Mouse (Mus musculus) c-Kit-positive CD71-positive TER-119-negative erythroid progenitor cells, embryonic 14.5 days (primary cell): Measurements from ENCODE around the gene Tns4.

Source experiments
- DNase-seq: peaks from one replicate; pipeline ENCODE4 v3.0.0-alpha.2; 2013; ENCODE audit warnings: low read depth

Tns4 gene

DNA sequence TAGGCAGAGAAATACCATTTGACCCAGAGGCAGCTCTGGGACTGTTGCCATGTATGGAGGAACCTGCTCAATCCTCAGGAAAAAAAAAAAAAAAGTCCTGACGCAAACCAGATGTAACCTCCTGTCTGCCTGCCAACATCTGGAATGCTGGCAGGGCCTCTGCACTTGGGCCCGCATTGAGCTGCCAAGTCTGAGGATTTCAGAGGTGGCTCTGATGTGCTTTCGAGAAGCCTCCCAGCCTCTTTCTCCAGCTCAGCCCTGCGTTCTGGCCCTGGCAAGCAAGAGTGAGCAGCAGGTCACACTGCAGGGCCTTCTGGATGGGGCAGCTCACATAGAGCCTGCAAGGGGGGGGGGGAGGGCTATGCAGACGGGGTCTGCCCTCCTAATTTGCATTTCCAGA lies 42.0 kb downstream of the Tns4 start:
- no peak for DNase-seq

DNA sequence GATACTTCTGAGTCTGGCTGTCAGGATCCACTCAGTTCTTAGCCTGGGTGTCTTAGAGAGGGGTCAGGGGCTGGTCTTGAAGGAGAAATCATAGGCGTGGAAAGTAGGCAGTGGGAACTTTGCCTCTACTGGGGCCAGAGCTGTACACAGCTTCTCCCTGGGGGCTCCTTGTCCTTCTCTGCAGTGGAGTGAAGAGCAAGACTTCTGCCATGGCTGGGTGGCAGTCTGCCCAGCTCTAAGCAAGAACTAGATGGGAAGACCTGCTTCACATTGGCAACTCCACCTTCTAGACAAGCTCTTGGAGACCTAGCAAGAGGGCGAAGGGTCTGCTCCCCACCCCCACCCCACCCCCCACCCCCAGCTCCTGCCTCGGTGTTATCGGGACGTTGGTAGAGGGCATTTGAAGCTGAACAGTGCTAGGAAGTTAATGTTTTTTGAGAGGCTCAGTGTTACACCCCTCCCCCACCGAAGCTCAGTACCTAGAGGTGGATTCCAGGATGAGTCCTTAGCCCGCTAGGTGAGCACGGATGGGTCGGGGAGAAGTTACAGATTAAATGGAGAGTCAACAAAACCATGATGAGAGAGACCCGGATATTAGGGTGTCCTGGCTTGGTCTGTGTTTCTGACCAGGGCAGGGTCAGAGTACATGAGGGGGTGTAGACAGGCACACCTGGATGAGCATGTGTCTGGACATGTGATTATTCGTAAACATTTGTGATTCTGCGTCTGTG lies 43.8 kb downstream of the Tns4 start:
- no peak for DNase-seq

DNA sequence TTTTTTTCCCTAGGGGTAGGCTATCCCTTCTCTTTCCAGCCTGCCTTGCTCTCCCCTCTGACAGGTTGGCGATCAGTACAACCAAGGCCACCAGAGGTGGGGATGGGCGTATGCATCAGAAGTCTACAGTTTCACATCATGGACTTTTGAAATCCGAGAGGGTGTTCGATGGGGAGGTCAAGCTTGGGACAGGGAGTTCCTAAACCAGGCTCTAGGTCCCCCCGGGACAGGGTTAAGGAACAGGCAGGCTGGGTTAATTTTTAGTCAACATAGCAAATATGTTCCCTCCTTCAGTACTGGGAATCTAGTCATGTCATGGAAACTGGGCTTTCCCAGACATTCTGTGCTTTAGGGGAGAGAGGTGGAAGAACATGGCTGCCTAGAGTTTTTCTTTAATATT lies 44.8 kb downstream of the Tns4 start:
- no peak for DNase-seq

DNA sequence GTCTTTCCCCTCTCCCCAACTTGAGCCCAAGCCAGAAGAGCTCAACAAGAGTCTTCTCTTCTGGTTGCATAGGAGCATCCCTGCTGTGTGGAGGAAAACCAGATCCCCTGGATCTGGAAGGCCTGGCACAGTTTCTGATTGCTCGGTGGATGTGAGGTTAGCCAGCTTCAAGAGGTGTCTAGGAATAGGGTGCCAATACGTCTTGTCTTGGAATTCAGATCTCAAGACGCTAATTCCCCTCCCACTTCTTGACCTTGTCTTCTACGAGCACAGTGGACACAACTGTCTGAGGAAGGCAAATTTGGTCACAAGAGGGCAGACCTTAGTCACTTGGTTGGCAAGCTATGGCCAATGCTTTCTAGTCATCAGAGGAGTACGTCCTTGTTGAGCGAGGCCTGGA lies 45.5 kb downstream of the Tns4 start:
- no peak for DNase-seq

DNA sequence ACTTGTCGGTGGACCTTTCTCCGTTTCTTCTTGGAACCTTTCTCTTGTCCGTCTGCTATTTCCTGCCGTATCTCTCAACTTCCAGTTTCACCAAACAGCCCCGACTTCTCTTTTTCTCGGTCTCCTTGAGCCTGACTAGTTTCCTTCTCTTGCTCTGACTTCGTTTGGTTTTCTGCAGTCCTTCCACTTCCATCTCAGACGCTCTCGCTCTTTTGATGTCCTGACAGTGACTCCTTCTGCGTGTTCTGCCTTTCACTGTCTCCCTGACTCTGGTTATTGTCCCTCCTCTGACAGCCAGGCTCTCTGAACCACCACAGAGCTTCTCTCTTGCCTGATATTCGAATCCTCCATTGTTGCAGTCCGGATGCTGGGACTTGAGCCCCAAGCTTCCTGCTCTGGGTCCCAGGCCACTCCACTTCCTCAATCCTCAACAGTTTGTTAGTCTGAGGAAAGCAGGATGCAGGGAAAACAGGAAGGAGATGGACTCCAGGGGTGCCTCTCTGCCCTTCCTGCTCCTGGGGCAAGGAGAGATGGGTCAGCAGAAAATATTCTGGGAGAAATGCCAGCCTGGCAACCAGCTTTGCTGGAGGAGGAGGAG lies 46.2 kb downstream of the Tns4 start:
- no peak for DNase-seq

DNA sequence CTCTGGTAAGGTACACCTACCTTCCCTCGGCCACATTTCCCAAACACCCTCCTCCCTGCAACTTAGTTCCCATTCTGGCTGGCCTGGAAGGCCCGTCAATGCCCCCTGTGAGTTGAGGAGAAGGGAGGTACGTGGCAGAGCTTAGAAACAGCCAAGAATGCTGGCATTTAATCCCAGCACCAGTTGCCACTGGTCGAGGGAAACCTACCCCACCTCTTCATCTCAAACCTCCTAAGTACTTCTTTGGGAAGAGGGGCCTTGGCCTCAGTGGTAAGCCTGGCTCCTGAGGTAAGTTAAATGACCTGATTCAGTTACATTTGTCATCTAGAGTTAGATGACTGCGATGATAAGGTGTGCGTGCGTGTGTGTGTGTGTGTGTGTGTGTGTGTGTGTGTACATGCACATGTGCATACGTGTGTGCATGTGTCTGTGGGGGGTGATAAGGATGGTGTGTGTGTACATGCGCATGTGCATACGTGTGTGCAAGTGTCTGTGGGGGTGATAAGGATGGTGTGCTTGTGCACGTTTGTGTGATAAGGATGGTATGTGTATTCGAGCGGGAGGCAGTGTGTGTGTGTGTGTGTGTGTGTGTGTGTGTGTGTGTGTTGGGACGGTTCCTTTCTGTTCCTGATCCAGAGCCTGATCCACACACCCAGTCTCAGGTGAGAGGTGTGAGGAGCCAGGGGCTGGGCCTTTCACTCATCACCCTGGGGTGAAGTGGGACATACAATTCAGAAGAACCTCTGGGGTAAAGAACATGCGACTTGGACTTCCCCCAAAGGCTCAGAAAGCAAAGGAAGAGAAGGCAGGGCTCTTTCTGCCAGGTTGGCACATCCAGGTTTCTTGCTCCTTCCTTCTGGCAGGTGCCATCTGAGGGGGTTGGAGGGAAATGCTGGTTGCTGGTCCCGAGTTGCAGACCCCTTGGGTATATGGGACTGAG lies 47.0 kb downstream of the Tns4 start:
- DNase-seq, result no peak

DNA sequence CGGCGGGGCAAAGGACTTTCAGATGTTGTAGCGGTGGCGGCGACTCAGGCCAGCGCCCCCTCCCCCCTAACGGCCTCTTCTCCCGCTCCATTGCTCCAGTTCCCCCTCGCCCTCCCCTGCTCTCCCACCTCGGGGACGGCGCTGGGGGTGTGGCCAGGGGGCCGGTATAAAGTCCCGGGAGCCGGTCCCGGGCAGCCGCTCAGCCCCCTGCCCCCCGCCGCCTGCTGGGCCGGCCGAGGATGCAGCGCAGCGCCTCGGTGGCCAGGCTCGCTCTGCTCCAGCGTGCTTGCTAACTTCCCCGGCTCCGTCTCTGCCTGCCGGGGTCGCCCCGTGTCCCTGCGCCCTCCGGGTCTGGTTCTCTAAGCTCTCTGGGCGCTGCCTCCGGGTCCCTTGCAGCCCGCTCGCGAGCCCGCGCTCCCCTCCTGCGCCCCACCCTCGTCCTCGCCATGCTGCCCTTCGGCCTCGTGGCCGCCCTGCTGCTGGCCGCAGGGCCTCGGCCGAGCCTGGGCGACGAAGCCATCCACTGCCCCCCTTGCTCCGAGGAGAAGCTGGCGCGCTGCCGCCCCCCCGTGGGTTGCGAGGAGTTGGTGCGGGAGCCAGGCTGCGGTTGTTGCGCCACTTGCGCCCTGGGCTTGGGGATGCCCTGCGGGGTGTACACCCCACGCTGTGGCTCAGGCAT lies 47.9 kb downstream of the Tns4 start, which contains the start of gene Igfbp4:
Gene Igfbp4, plus strand, starts transcription at position 194 of the 679 bp plus-strand sequence.
- no peak for DNase-seq

DNA sequence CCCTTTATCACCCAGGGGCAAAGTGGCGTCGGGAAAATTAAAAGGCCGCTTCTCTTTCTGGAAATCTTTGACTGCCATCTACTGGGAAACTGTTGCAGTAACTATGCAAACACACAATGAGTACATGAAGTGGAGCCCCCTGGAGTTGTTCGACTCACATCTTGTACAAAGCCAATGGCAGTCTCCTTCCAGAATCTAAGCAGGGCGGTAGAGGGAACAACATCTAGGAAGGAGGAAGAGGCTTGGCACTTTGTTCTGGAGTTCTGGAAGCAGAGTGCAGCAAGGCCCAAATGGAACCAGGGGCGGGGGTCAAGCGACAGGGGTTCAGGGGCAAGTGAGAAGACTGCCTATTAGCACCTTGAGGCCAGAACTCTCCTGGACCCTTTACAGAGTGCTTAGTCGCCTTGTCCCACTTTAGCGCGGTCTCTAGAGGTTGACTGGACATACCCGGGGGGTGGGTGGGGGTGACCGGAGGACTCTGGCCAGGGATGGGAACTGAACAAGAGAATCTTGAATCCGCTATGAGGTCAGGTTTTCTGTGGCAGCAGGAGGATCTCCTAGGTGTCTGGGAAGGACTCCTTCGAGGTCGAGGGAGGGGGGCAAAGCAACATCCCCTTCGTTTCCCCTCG lies 48.6 kb downstream of the Tns4 start:
- no peak for DNase-seq

DNA sequence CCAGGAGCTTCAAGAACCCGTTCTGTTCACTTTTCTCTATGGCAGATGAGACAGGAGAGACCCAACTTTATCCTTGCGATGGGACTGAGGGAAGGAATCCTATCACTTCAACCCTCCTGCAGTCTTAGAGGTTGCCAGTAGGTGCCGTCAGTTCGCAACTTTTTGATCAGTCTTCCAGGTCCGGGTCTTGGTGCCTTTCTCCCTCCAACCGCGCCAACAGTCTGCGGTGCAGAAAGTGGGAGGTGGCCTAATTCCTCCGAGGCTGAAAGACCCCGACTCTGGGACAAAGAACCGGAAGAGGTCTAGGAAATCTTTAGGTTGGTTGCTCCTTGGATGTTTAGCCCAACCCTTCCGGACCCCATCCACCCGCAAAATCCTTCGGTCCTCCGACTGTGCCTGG lies 49.3 kb downstream of the Tns4 start:
- peak; percentile 58 for DNase-seq

DNA sequence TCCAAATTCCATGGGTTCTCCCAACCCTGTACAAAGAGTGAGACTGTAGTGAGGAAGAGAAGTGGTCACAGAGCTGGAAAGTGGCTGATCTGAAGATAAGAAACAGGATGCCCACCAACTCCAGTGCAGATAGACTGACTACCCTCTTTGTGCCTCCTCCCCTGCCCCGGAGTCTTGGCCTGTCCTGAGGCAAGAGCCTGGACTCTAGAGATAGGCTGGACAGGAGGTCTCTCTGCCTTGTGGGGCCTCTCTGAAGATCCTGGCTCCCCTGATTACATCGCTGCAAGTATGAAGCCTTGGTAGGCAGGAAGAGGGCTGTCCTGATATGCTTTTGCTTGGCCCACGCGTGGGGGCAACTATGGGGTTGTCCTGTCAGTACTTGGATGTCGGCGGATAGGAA lies 52.9 kb downstream of the Tns4 start:
- no peak for DNase-seq

DNA sequence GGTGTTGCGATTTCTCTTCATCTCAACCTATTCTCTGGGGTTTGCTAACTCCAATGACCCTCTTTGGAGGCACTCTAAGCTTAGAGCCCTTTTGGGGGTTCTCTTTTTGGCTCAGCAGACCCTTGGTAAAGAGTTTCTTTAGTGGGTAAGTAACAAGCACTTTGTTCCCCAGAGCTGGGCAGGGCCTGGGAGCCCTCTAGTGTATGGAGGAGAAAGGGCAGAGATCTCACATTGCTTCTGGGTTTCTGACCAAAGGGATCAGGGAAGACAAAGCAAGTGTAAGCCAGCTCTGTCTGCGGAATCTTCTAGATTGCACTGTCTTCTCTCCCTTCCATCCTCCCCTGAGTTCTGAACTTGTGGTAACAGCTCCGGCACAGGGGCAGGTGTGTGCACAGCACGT lies 53.8 kb downstream of the Tns4 start:
- no peak for DNase-seq

DNA sequence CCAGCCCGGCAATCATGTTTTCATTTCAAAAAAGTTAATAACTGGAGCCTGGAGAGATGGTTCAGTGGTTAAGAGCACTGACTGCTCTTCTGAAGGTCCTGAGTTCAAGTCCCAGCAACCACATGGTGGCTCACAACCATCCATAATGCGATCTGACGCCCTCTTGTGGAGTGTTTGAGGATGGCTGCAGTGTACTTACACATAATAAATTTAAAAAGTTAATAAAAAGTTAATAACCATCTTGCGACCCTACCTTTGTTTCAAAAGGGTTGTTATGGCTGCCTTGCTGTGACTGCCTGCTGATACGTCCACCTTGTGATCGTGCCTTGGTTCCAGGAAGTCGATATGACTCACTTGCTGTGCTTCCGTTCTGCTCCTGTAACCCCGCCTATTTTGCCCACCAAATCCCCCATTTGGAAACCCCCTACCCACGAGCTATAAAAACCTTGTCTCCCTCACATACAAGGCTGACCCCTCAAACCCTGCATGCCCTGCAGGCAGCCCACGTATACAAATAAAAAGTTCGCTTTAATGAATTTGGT lies 62.1 kb downstream of the Tns4 start:
- no peak for DNase-seq

DNA sequence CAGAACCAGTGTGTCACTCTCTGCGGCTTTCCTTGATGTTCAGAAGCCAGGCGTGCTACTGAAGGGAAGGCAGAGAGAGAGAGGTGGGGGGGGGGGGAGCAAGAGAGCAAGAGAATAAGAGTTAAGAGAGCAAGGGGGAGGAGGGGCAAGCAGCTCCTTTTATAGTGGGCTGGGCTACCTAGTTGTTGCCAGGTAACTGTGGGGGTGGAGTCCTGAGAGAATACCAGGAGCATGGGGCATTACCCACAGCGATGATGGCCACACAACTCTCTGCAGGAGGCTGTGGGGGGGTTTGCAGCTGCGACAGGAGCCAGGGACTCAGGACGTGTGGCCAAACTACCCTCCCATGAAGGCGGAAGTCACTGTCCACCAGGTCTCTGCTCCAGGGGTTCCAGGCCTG lies 63.2 kb downstream of the Tns4 start:
- no peak for DNase-seq

DNA sequence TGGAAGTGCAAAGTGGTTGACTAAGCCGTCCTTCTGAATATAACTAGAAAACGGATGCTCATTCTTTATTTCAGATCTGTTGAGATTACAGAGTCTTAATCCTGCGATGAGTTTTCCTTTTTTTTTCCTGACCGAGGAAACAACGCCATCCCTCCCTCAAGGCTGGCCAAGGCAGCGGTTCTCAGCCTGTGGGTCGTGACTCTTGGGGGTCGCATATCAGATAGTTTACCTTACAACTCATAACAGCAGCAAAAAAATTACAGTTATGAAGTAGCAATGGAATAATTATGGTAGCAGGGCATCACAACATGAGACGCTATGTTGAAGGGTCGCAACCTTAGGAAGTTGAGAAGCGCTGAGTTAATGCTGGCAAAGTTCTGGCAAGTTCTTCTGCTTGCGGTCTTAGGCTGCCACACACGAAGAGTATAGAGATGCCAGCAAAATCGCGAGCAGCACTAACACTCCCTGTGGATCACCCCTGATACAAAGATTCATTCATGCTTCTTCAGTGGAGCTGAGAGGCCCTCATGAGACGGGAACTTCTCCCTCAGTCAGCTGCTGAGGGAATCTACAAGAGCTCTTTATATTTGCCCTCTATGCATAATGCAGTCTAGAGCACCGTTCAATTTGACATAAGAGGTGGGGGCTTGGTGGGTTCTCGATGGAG lies 64.5 kb downstream of the Tns4 start:
- no peak for DNase-seq

DNA sequence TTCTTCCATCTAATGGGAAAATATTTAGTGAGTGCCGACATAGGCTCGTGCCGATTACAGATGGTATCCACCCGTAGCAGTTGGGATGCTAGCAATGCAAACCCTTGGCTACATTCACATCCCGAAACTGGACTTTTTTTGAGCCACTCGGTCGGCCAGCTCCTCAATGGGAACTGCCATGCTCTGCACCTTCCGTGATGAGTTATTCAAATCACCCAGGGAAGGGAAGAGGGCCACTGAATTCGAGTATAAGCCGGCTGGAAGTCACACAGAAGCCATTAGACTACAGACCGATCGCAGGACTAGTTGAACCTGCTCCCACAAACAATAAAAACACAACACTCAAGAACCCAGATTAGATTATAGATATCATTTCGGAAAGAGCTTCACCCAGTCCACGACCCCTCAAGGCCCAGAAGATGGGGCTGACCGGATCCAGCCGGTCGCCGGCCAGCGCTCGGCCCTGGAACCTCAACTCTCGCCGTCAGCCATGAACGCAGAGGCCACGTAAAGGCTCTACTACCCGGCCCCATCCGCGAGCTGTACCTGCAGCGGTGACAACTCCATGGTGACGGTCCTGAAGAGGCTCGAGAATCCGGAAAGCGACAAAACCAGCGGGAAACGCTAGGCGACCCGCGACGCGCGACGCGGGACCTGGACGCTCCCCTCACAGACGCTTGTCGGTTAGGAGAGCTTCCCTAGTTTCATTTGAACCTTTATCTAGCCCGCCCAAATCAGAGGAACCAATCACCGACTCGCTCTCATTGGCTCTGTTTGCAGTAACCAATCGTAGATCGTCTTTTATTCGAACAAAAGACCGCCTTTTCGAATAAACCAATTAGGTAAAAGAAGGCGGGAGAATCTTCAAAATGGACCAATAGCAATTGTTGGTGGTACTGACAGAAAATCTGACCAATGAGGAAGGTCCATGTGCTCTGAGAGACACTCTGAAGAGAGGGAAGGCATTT lies 65.3 kb downstream of the Tns4 start, which contains the start of gene Top2a:
Gene Top2a, minus strand, starts transcription at position 690 of the 968 bp plus-strand sequence.
- peak; percentile 99 for DNase-seq

DNA sequence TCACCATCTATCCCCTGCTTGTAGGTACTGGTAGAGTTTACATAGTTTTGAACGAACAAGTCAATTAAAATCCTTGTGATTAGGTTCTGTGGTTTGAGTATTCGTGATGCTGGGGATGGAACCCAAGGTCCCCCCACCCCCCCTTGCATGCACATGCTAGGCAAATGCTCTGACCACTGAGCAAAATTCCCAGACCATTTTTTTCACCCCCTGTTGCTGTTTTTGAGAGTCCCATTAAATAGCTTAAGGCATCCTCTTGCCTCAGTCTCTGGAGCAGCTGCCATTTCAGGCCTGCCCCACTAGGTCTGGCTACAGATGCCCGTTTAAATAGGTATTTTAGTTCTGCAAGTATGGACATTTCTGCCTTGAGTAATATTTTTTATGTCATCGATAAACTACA lies 66.0 kb downstream of the Tns4 start:
- no peak for DNase-seq

DNA sequence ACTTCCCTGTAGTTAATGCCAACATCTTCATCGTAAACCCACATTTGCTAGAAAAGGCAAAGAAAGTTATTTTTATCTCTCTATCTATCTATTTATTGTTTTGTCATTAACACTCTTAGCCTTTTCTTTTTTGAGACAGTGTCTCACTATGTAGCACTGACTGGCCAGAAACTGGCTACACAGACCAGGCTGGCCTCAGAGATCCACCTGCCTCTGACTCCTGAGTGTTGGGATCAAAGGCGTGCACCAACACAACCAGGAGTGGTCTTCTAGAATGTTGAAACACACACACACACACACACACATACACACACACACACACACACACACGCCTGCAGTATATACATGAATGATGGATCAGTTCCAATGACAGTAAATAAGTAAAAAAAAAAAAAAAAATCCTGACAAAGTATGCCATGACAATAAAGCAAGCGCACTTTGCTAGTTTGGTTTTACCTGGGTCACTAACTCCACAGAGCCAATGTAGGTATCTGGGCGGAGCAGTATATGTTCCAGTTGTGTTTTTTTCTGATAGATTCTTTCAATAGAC lies 66.6 kb downstream of the Tns4 start:
- DNase-seq, result no peak

DNA sequence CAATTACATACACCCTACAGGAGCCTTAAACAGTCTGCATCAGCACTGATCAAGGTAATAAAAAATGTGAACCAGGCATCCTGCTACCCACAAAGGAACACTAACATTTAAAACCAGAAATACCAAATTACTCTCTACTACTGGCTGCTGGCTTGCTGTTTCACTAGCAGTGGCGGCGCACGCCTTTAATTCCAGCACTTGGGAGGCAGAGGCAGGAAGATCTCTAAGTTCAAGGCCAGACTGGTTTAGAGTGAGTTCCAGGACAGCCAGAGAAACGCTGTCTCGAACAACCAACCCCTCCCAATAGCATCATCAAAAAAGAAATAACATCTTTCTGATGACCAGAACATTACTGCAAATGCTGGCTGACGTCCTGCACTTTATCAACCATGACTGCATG lies 69.3 kb downstream of the Tns4 start:
- no peak for DNase-seq
